Mouse (Mus musculus): ENCODE results near the gene Dlg2.

DNA sequence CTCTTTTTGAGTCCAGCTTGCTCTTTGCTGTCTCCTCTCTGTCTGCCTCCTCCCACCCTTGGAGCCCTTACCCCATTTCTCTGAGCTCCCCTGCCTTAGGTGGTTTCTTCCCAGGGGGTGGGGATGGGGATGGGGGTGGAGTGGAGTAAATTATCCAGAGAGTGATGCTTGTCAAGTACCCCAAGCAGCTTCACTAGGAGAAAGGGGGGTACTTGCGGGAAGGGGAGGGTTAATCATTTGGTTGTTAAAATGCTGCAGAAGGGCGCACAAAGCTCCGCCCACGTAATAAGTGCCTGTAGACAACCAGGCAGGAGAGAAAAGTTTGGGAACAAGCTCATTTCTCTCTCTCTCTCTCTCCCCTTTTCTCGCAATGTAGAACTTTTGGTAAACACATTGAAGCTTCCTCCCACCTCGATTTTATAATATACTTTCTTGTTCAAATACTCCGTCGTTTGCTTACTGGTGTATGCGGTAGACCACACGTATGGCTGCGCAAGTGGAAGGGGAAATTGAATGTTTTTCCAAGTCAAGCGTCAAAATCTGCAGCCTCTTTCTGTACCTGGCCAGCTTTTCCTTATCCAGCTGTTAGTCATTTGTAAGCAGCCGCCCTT lies 410.0 kb downstream of the Dlg2 start:
- TF ChIP-seq CTCF (IDR thresholded peaks at IDR 0.05; ENCODE audit: extremely low read depth, insufficient read depth, insufficient read length, insufficient replicate concordance): no peak
- TF ChIP-seq POLR2A (IDR thresholded peaks at IDR 0.05; ENCODE audit: low read depth, low read length): no peak
